Mouse (Mus musculus): ENCODE measurements around the gene Hmbs. TPM values are rescaled to one million over a fixed set of nuclear protein-coding genes. Genes with fewer than 3 reads are reported as not detected.
"Not testable (repeated sequence)": the region's sequence is repeated elsewhere in the genome, so short reads cannot be mapped to it uniquely, and the experiment has no call there.

Hmbs gene
- polyA plus RNA-seq, 1 experiment from 2014 or later = 103 TPM

DNA sequence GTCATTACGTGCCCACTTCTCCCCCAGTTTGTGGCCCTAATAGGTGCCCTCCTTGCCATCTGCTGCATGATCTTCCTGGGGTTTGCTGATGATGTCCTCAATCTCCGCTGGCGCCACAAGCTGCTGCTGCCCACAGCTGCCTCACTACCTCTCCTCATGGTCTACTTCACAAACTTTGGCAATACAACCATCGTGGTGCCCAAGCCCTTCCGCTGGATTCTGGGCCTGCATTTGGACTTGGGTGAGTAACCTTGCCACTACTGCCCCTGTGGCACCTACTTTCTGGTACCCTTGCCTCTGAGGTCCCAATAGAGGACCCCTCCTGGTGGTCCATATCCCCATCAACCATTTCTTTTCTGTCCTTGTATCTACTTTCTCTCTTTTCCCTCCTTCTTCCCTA is 16.1 kb downstream of the Hmbs start:
- whole genome bisulfite sequencing = 86% methylated on average over 5 of the region's 5 CpGs

DNA sequence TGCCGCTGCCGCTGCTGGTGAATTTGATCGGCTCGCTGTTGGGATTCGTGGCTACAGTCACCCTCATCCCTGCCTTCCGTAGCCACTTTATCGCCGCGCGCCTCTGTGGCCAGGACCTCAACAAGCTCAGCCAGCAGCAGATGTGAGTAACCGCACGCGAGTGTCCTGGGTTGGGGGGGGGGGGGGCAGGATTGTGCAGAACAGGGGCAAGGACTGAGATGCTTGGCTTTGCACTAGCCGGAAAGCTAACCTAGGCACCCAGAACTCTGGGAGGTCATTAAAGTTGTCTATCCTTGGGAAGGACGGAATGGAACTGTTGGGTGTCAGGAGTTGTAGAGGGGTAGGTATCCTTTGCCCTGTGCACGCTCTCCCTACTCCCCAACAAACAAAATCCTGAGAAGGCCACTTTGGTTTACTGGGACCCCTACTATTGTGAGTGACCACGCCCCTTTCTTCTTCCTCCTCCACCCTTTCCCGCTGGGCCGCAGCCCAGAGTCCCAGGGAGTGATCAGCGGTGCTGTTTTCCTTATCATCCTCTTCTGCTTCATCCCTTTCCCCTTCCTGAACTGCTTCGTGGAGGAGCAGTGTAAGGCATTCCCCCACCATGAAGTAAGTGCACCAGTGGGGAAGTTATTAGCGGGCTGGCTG is 16.8 kb downstream of the Hmbs start:
- no peaks in the 10 kb centered on the region for H3K9me3 ChIP-seq (replicated peaks)
- H3K9ac ChIP-seq = peak overlapping the region; percentile 74
- peak overlapping the region; percentile 77 for H3K4me2 ChIP-seq (replicated peaks)
- H3K4me1 ChIP-seq = peaks cover 15% of the 10 kb centered on the region
- H3K27me3 ChIP-seq = no peaks in the 10 kb centered on the region
- peak overlapping the region; percentile 53 for H3K4me3 ChIP-seq
- peaks cover 18% of the 10 kb centered on the region for H3K36me3 ChIP-seq
- peak overlapping the region; percentile 81 for H3K27ac ChIP-seq
- 1% methylated on average over 22 of the region's 22 CpGs for WGBS
- ATAC-seq (ENCODE audit: low FRiP score) = peak; percentile 46; the same call in 1 of the 2 replicates

More for the DNA sequence above, 16.1 kb downstream of the Hmbs start:
- Histone ChIP-seq H3K27ac (no peak overlapping the region), H3K36me3 (peaks cover 24% of the 10 kb centered on the region), H3K27me3 (no peaks in the 10 kb centered on the region), H3K9ac (peak overlapping the region; percentile 74), H3K9me3 (replicated peaks) (no peaks in the 10 kb centered on the region), H3K4me1 (peaks cover 15% of the 10 kb centered on the region), H3K4me2 (replicated peaks) (peak overlapping the region; percentile 77), H3K4me3 (peak overlapping the region; percentile 53)
- no peak for ATAC-seq (ENCODE audit: low FRiP score)

DNA sequence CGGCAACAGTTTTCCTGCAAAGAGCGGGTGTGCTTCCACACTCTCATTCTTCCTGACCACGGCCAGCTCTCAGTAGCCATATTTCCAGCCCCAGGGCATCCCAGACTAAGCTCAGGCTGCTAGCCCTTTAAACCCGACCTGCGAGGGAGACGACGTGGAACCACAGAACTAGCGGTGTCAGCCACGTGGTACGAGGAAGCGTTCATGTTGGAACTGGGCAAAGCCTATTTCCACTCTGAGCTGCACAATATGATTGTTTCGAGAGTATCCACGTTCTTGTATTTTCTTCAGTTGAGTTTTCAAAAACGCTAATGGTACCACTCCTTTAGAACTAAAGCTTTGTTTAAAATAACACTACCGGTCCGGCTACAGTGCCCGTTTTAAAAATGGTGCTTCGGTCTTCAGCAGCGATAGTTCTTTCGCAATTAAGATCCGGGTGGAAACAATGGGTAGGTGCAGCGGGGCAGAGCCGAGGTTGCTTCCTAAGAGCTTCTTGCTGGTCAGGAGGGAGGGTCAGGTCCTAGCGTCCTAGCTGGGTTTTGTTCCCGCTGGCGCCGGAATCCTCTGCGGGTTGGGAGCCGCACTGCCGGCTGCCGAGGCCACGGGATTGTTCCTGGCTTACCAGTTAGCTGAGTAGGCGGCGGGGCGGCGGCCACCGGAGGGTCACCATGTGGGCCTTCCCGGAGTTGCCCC is 17.5 kb downstream of the Hmbs start:
- peak overlapping the region; percentile 53 for H3K4me3 ChIP-seq
- ATAC-seq (ENCODE audit: low FRiP score) = peak; percentile 93
- H3K4me2 ChIP-seq (replicated peaks) = peak overlapping the region; percentile 77
- H3K27ac ChIP-seq = peak overlapping the region; percentile 81
- H3K9ac ChIP-seq = peak overlapping the region; percentile 74
- peaks cover 12% of the 10 kb centered on the region for H3K36me3 ChIP-seq
- no peaks in the 10 kb centered on the region for H3K27me3 ChIP-seq
- H3K4me1 ChIP-seq = peaks cover 15% of the 10 kb centered on the region
- H3K9me3 ChIP-seq (replicated peaks) = no peaks in the 10 kb centered on the region
- WGBS = under 1% methylated on average over 38 of the region's 38 CpGs

DNA sequence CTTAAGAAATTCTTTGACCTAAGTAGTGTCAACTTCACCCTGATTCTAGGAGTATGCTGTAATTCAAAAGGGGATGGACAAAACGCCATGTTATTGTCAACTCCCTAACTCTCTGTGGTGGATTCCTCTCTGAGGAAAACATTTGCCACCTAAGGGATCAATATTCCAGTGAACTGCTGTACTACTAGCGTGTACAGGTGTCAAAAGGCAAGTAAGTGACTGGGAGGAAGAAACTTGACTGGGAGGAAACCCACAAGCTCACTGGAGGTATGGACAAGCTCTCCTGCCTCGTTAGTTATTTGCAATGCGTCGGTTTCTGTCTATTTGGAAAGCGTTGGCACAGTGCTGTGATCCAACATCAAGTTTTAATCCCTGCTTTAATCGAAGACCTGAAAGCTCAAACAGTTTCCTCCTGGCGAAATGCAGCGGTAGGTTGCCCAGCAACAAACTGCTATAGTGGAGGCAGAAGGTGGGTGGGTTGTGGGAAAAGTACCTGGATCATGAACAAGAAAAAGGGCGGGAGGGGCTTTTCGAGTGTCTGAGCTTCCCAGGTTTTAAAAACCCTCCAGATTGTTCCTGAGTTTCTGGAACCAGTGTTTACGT is 18.2 kb downstream of the Hmbs start, which contains the start of gene Dpagt1:
Gene Dpagt1, plus strand, starts transcription at position 252 of the 603 bp plus-strand sequence.
- Histone ChIP-seq H3K9me3 (replicated peaks) (no peaks in the 10 kb centered on the region), H3K27ac (peak within 1 kb of the TSS; percentile 81), H3K4me1 (peaks cover 17% of the 10 kb centered on the region), H3K4me3 (peak within 1 kb of the TSS; percentile 53), H3K36me3 (peaks cover 6% of the 10 kb centered on the region; the same call in 1 of the 2 replicates), H3K9ac (peak within 1 kb of the TSS; percentile 74), H3K27me3 (no peaks in the 10 kb centered on the region), H3K4me2 (replicated peaks) (peak within 1 kb of the TSS; percentile 77)
- 5% methylated on average over 12 of the region's 12 CpGs for WGBS
- ATAC-seq (ENCODE audit: low FRiP score) = peak; percentile 35; the same call in 1 of the 2 replicates

DNA sequence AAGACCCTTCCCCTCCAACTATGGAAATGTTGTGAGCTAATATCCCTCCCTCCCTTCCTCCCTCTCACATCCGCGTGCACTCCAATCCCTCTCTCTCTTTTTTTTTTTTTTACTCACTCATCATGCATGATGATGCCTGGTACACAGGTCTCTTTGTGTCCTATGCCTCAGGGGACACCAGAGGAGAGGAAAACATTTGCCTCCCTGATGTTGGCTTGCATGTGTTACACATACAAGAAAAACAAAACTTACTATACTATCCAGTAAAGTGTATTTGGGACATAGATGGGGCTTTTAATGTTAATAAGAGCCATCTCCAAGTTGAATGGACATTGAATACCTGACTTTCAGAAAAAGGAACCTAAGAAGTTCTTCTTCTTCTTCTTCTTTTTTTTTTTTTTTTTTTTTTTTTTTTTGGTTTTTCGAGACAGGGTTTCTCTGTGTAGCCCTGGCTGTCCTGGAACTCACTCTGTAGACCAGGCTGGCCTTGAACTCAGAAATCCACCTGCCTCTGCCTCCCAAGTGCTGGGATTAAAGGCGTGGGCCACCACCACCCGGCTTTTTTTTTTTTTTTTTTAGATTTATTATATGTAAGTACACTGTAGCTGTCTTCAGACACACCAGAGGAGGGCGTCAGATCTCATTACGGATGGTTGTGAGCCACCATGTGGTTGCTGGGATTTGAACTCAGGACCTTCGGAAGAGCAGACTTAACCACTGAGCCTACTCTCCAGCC is 18.8 kb downstream of the Hmbs start:
- H3K27me3 ChIP-seq; H3K4me3 ChIP-seq; H3K27ac ChIP-seq; ATAC-seq (ENCODE audit: low FRiP score); H3K36me3 ChIP-seq; H3K9ac ChIP-seq; H3K9me3 ChIP-seq (replicated peaks): not testable (repeated sequence)
- WGBS = 68% methylated on average over 7 of the region's 8 CpGs
- H3K4me1 ChIP-seq = peaks cover 21% of the 10 kb centered on the region
- peak overlapping the region; percentile 77 for H3K4me2 ChIP-seq (replicated peaks)

DNA sequence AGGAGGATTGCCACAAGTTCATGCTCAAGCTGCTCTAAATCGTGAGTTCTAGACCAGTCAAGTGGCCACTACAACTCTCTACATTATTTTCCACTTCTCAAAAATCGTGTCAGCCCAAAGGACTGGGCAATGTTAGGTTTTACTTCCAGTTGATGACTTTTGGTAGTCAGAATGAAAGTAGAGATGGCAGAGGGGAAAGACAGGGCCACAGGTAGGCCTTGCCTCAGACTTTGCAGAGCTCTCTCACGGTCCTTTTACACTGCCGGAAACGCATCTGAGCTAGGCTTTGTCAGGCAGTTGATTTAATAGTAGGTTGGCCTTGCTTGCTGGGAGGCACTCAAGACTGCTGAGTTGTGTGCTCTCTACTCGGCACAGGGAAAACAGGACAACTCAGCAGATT is 19.9 kb downstream of the Hmbs start:
- Histone ChIP-seq H3K4me1 (peaks cover 26% of the 10 kb centered on the region), H3K4me3 (no peak overlapping the region), H3K36me3 (no peaks in the 10 kb centered on the region), H3K9ac (no peak overlapping the region), H3K27me3 (no peaks in the 10 kb centered on the region), H3K9me3 (replicated peaks) (no peaks in the 10 kb centered on the region), H3K4me2 (replicated peaks) (no peak overlapping the region), H3K27ac (no peak overlapping the region)
- 85% methylated on average over 6 of the region's 6 CpGs for WGBS
- ATAC-seq (ENCODE audit: low FRiP score) = no peak

DNA sequence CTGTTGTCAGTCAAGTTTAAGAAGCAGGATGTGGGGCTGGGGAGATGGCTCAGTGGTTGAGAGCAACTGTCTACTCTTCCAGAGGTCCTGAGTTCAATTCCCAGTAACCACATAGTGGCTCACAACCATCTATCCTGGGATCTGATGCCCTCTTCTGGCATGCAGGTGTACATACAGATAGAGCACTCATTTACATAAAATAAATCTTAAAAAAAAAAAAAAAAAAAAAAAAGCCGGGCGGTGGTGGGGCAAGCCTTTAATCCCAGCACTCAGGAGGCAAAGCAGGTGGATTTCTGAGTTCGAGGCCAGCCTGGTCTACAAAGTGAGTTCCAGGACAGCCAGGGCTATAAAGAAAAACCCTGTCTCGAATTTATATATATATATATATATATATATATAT is 20.4 kb downstream of the Hmbs start:
- H3K27ac ChIP-seq; H3K4me3 ChIP-seq; ATAC-seq (ENCODE audit: low FRiP score); H3K36me3 ChIP-seq; H3K27me3 ChIP-seq; H3K9me3 ChIP-seq (replicated peaks); H3K4me2 ChIP-seq (replicated peaks); H3K9ac ChIP-seq: not testable (repeated sequence)
- peaks cover 28% of the 10 kb centered on the region for H3K4me1 ChIP-seq
- 74% methylated on average over 2 of the region's 4 CpGs for WGBS

DNA sequence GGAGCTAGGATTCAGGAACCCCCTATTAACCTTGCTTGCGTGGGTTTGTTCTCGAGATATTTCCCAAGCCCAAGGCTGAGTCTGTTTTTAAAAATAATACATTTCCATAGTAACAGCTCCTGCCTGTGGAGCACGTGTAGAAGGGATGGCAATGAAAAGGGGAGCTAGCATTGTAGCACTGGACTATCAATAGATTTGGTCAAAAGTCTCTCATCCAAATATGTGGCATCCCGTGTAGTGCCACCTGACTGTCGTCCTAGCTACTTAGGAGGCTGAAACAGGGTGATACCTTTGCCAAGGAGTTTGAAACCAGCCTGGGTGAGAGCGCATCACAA is 23.3 kb downstream of the Hmbs start:
- H3K27me3 ChIP-seq = no peaks in the 10 kb centered on the region
- no peaks in the 10 kb centered on the region for H3K9me3 ChIP-seq (replicated peaks)
- peak overlapping the region; percentile 80 for H3K27ac ChIP-seq
- H3K36me3 ChIP-seq = peaks cover 12% of the 10 kb centered on the region
- ATAC-seq (ENCODE audit: low FRiP score) = no peak
- 20% methylated on average over 6 of the region's 6 CpGs for WGBS
- H3K4me1 ChIP-seq = peaks cover 34% of the 10 kb centered on the region
- 0 out of 2 replicates have a peak overlapping the region, but pooled peaks have one; percentile 96 for H3K9ac ChIP-seq
- H3K4me2 ChIP-seq (replicated peaks) = peak overlapping the region; percentile 95
- peak overlapping the region; percentile 97 for H3K4me3 ChIP-seq

DNA sequence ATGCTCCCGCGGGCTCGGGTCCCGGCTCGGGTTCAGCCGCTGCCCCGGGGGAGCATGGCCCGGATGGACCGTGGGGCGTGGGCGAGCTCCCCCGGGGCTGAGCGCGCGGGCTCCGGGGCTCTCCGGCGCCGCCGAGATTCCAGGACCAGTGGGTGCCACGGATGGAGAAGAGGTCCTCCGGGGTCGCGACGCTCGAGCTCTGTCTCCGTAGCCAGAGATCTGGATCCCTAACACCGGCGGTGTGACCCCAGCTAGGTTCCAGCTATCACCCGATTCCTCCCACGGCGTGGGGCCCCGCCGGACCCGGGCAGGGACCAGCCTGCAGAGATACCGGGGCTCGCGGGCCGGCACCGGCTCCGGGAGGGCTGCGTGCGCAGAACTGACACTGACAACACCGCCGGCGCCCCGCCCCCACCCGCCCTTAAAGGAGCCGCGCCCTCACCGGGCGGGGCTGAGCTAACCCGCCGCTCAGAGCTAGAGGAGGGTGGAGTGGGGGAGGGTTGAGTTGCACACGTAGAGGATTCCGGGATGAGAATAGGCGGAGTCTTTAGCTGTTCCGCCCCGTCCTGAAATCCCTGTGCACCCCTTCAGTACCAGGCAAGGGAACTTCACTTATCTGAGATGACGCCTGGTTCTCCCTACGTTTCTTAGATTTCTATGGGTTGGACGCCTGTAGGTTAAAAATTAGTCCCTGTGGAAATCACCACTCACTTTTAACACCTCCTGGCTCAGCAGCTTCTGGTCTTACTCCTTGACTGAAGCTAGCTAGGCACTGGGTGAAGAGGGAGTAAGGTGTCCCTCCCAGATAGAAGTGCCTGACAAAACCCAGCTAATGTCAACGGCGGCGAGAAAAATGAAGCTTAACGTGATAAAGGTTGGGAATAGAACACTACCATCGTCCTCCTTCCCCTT is 23.9 kb downstream of the Hmbs start, which contains the start of gene C2cd2l:
Gene C2cd2l, minus strand, starts transcription at position 399 of the 912 bp plus-strand sequence.
- H3K9me3 ChIP-seq (replicated peaks) = no peaks in the 10 kb centered on the region
- H3K36me3 ChIP-seq = peaks cover 19% of the 10 kb centered on the region
- ATAC-seq (ENCODE audit: low FRiP score) = peak; percentile 98
- peak within 1 kb of the TSS; percentile 95 for H3K4me2 ChIP-seq (replicated peaks)
- H3K27me3 ChIP-seq = no peaks in the 10 kb centered on the region
- under 1% methylated on average over 66 of the region's 67 CpGs for WGBS
- H3K4me3 ChIP-seq = peak within 1 kb of the TSS; percentile 97
- peak within 1 kb of the TSS; percentile 80 for H3K27ac ChIP-seq
- H3K9ac ChIP-seq = peak within 1 kb of the TSS; percentile 96
- H3K4me1 ChIP-seq = peaks cover 31% of the 10 kb centered on the region

DNA sequence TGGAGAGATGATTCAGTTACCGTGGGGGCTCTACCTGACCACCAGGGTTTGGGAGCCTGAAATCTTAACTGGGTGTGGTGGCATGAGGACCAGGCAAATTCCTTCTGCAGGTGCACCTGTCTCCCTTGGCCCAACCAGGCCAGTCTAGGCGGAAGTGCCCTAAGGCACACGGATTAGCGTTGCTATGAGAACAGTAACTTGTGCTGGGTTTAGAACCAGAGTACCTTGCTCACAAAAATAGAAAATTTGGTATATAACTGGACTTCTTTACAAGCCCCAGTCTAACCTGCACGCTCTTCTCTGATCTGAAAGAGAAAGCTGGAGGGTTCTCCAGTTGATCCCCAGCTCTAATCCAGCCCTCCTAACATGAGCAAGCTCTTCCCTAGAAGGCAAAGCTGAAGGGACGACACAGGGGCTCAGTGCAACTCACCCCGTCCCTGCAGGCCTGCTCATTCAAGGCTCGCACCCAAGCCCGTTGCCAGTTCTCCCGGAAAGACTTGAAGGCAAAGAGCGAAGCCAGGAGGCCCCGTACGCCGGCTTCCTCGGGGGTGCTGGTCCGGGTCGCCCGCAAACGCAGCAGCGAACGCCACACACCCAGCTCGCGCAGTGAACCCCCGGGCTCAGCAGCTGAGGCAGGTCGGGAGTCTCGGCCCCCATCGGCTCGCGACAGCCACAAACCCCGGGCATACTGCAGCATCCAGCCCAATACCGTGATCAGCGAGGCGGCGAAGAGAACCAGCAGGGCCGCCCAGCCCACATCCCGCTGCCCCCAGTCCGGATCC is 24.7 kb downstream of the Hmbs start:
- H3K27ac ChIP-seq = peak overlapping the region; percentile 80
- no peaks in the 10 kb centered on the region for H3K27me3 ChIP-seq
- no peak for ATAC-seq (ENCODE audit: low FRiP score)
- peaks cover 27% of the 10 kb centered on the region for H3K36me3 ChIP-seq
- peaks cover 31% of the 10 kb centered on the region for H3K4me1 ChIP-seq
- H3K4me3 ChIP-seq = peak overlapping the region; percentile 97
- H3K9ac ChIP-seq = peak overlapping the region; percentile 96
- 2% methylated on average over 37 of the region's 37 CpGs for WGBS
- no peaks in the 10 kb centered on the region for H3K9me3 ChIP-seq (replicated peaks)
- H3K4me2 ChIP-seq (replicated peaks) = peak overlapping the region; percentile 95

DNA sequence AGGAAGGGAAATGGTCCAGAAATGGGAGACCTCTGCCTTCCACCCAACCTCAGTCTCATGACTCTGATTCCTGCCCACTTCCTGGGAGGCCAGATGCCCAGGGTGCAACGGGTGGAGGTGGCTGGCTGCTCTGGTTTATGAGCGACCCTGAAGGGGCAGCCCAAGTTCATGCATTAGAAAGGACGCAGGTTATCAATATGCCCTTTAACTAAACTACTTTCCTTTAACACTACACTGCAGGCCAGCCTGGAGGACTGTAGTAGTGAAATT is 25.3 kb downstream of the Hmbs start:
- Histone ChIP-seq H3K36me3 (peaks cover 32% of the 10 kb centered on the region), H3K27ac (no peak overlapping the region), H3K27me3 (no peaks in the 10 kb centered on the region), H3K9me3 (replicated peaks) (no peaks in the 10 kb centered on the region), H3K9ac (peak overlapping the region; percentile 96), H3K4me3 (peak overlapping the region; percentile 97), H3K4me1 (peaks cover 31% of the 10 kb centered on the region), H3K4me2 (replicated peaks) (peak overlapping the region; percentile 95)
- no peak for ATAC-seq (ENCODE audit: low FRiP score)
- WGBS = 45% methylated on average over 3 of the region's 3 CpGs
